Comparison of ENCODE assay signal across 8 mouse cellular contexts in genomic region chr19:44245761-44246171, GRCm38 (mm10). TPM values are rescaled to one million over a fixed set of nuclear protein-coding genes. Genes with fewer than 3 reads are reported as not detected.
DNase-seq lines count a peak whose midpoint lies in the region; ATAC-seq and TF ChIP-seq lines count a peak whose summit lies in the region.

No protein-coding gene starts in this region.

- H3K27me3 ChIP-seq in heart, embryonic 12.5 days (replicated peaks) = peaks cover 4% of the 10 kb centered on the region; the same call in 1 of the 2 replicates
- H3K27me3 ChIP-seq in limb, embryonic 12.5 days = no peaks in the 10 kb centered on the region
- no peaks in the 10 kb centered on the region for H3K27me3 ChIP-seq in myocyte (ENCODE audit: control insufficient read depth, insufficient read depth, insufficient read length)

- peak; percentile 40 for DNase-seq in cerebellum, adult 11 months
- DNase-seq in A20 (ENCODE audit: low read depth, low spot score) = peak; percentile 71
- DNase-seq in cerebellum, adult 9-11 months = peak; percentile 60
- no peak for DNase-seq in layer of hippocampus, postnatal 36 days

- no peak overlapping the region for H3K4me3 ChIP-seq in heart, embryonic 12.5 days
- H3K4me3 ChIP-seq in limb, embryonic 12.5 days (replicated peaks) = no peak overlapping the region
- H3K4me3 ChIP-seq in myocyte = no peak overlapping the region

- H3ac ChIP-seq in myocyte (ENCODE audit: control insufficient read depth, insufficient read length) = no peak overlapping the region

- H3K79me2 ChIP-seq in myocyte (ENCODE audit: control insufficient read depth, insufficient read depth) = peaks cover 17% of the 10 kb centered on the region

- H3K4me1 ChIP-seq in heart, embryonic 12.5 days (replicated peaks) = peaks cover 24% of the 10 kb centered on the region
- H3K4me1 ChIP-seq in limb, embryonic 12.5 days (replicated peaks) = peaks cover 28% of the 10 kb centered on the region

- peak overlapping the region; percentile 82 for H3K4me2 ChIP-seq in heart, embryonic 12.5 days
- H3K4me2 ChIP-seq in limb, embryonic 12.5 days = peak overlapping the region; percentile 76; the same call in 1 of the 2 replicates
- H3K4me2 ChIP-seq in myocyte (ENCODE audit: low read depth) = peak overlapping the region; percentile 100

- no peak for TF ChIP-seq POLR2A in myocyte (IDR thresholded peaks at IDR 0.05; ENCODE audit: insufficient read length, low read depth)

- no peaks in the 10 kb centered on the region for H3K36me3 ChIP-seq in heart, embryonic 12.5 days
- H3K36me3 ChIP-seq in limb, embryonic 12.5 days = no peaks in the 10 kb centered on the region
- H3K36me3 ChIP-seq in myocyte (ENCODE audit: control insufficient read depth, insufficient read depth) = no peaks in the 10 kb centered on the region

- H3K9me3 ChIP-seq in heart, embryonic 12.5 days (replicated peaks) = no peaks in the 10 kb centered on the region
- H3K9me3 ChIP-seq in limb, embryonic 12.5 days = no peaks in the 10 kb centered on the region

- H3K9ac ChIP-seq in heart, embryonic 12.5 days = no peak overlapping the region
- H3K9ac ChIP-seq in limb, embryonic 12.5 days (replicated peaks) = no peak overlapping the region

- 10% methylated on average over 5 of the region's 5 CpGs for WGBS in heart, embryonic 12.5 days
- 5% methylated on average over 5 of the region's 5 CpGs for WGBS in limb, embryonic 12.5 days

- ATAC-seq in cerebellum, adult (ENCODE audit: insufficient number of reproducible peaks, low FRiP score, low TSS enrichment) = no peak
- no peak for ATAC-seq in heart, embryonic 12.5 days (ENCODE audit: insufficient number of reproducible peaks, low FRiP score)
- ATAC-seq in limb, embryonic 12.5 days (ENCODE audit: insufficient number of reproducible peaks, insufficient read depth, low FRiP score, low TSS enrichment, low read depth) = no peak

- H3K27ac ChIP-seq in heart, embryonic 12.5 days (ENCODE audit: poor library complexity, severe bottlenecking) = no peak overlapping the region
- H3K27ac ChIP-seq in limb, embryonic 12.5 days = no peak overlapping the region

TF ChIP-seq in myocyte, 11 proteins besides CTCF, POLR2A, EP300 and RAD21:
- TF ChIP-seq TCF12 (IDR thresholded peaks at IDR 0.05; ENCODE audit: insufficient read depth, poor library complexity, severe bottlenecking) (no peak), TCF3 (IDR thresholded peaks at IDR 0.05; ENCODE audit: insufficient read length, low read depth) (no peak), MYOG (IDR thresholded peaks at IDR 0.05; ENCODE audit: control insufficient read depth in 1 of 3, insufficient read depth in 1 of 3, insufficient read length in 2 of 3, low read depth in 2 of 3) (no peak), MYOD1 (IDR thresholded peaks at IDR 0.05; ENCODE audit: control insufficient read depth in 1 of 3, insufficient read length in 2 of 3, low read depth in 2 of 3) (no peak), SRF (IDR thresholded peaks at IDR 0.05; ENCODE audit: control insufficient read depth, insufficient read length, low read depth) (no peak), REST (IDR thresholded peaks at IDR 0.05; ENCODE audit: insufficient read depth, insufficient read length) (no peak), CEBPB (IDR thresholded peaks at IDR 0.05; ENCODE audit: insufficient read depth, poor library complexity, severe bottlenecking) (no peak)
TF ChIP-seq in myocyte: peak in this region for 0.

RNA-seq across cellular contexts. Expression of gene Scd3, which starts 42.7 kb away (rescaled TPM):
- polyA plus RNA-seq in heart, embryonic 12.5 days (2016; fragmentation: Nextera tagmentation; extraction: Ambion mirVana) = not detected in 2 replicates
- polyA plus RNA-seq in limb, embryonic 12.5 days (2016; fragmentation: Nextera tagmentation; extraction: Ambion mirVana) = not detected in 2 replicates
- 0.05 TPM for polyA plus RNA-seq in myocyte (2012; fragmentation: generic; extraction: Trizol)
- 1 to 10 TPM in 1 of 2 experiments, under 1 TPM in 1; 0.94 to 1.7 TPM for total RNA-seq in layer of hippocampus, postnatal 36 days (2021)

RNA-seq across cellular contexts. Expression of gene Scd2, which starts 47.7 kb away (rescaled TPM):
- 216 and 231 TPM in 2 replicates for polyA plus RNA-seq in heart, embryonic 12.5 days (2016; fragmentation: Nextera tagmentation; extraction: Ambion mirVana)
- 304 and 317 TPM in 2 replicates for polyA plus RNA-seq in limb, embryonic 12.5 days (2016; fragmentation: Nextera tagmentation; extraction: Ambion mirVana)
- 868 TPM for polyA plus RNA-seq in myocyte (2012; fragmentation: generic; extraction: Trizol)
- total RNA-seq in layer of hippocampus, postnatal 36 days (2021) = 100 to 1,000 TPM; 621 to 658 TPM

RNA-seq across cellular contexts. Expression of gene Pkd2l1, which starts 53.5 kb away (rescaled TPM):
- polyA plus RNA-seq in heart, embryonic 12.5 days (2016; fragmentation: Nextera tagmentation; extraction: Ambion mirVana) = not detected in 2 replicates
- polyA plus RNA-seq in limb, embryonic 12.5 days (2016; fragmentation: Nextera tagmentation; extraction: Ambion mirVana) = 0.08 TPM in 1 of 2 replicates, not detected in the other
- polyA plus RNA-seq in myocyte (2012; fragmentation: generic; extraction: Trizol) = not detected
- under 1 TPM; 0.15 to 0.20 TPM for total RNA-seq in layer of hippocampus, postnatal 36 days (2021)

Comparison
In these comparisons a context has a peak if more than half of its experiments do, and no peak if none do; other contexts are left out.
1. DNase-seq: peak in cerebellum, adult 11 months (single experiment), A20 (single experiment) and cerebellum, adult 9-11 months (single experiment); none in layer of hippocampus, postnatal 36 days (0 of 2).
2. Peak in every context shown above with its lines, with median percentiles within 50 percentile points of each other: H3K4me2 ChIP-seq.